Mouse (Mus musculus): ENCODE data around the gene Serbp1. TPM values are rescaled to one million over a fixed set of nuclear protein-coding genes. Genes with fewer than 3 reads are reported as not detected.
"Not testable (repeated sequence)": the region's sequence is repeated elsewhere in the genome, so short reads cannot be mapped to it uniquely, and the experiment has no call there.

Serbp1 gene
- polyA plus RNA-seq, 1 experiment from 2014 or later = 501 TPM

- no peak for ATAC-seq (ENCODE audit: insufficient number of reproducible peaks, insufficient read depth, low FRiP score, low TSS enrichment, low read depth)
- Histone ChIP-seq H3K27me3 (no peaks in the 10 kb centered on the region), H3K4me1 (replicated peaks) (no peaks in the 10 kb centered on the region), H3K36me3 (no peaks in the 10 kb centered on the region), H3K9ac (replicated peaks) (no peak overlapping the region), H3K27ac (no peak overlapping the region), H3K4me2 (no peak overlapping the region), H3K4me3 (replicated peaks) (no peak overlapping the region), H3K9me3 (no peaks in the 10 kb centered on the region)
- 78% methylated on average over 1 of the region's 1 CpGs for WGBS
Observed at GRCm38 (mm10) chr6:67217846-67218245, 20.1 kb upstream of the Serbp1 start.

- Histone ChIP-seq H3K36me3 (no peaks in the 10 kb centered on the region), H3K4me2 (no peak overlapping the region), H3K9ac (replicated peaks) (no peak overlapping the region), H3K9me3 (no peaks in the 10 kb centered on the region), H3K27me3 (no peaks in the 10 kb centered on the region), H3K4me3 (replicated peaks) (no peak overlapping the region), H3K27ac (no peak overlapping the region), H3K4me1 (replicated peaks) (no peaks in the 10 kb centered on the region)
- ATAC-seq (ENCODE audit: insufficient number of reproducible peaks, insufficient read depth, low FRiP score, low TSS enrichment, low read depth) = no peak
Observed at GRCm38 (mm10) chr6:67218566-67218965, 19.4 kb upstream of the Serbp1 start.

DNA sequence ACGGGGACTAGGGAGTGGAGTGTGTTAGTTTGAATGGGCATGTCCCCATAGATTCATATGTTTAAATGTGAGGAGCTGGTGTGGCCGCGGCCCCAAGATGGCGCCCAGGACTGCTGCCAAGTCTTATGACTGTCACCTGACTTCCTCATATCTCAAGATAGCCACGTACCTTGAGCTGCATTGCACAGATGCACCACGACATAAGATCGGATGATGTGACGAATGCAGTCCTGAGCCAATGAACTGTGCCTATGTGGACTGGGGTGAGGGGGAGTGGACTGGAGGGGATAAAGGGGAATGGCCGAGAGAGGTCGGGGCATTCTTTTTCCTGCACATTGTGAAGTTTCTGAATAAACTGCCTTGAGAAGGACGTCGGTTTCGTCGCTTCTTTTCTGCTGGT is 18.0 kb upstream of the Serbp1 start:
- H3K27me3 ChIP-seq; H3K27ac ChIP-seq; ATAC-seq (ENCODE audit: insufficient number of reproducible peaks, insufficient read depth, low FRiP score, low TSS enrichment, low read depth); H3K9ac ChIP-seq (replicated peaks); H3K4me2 ChIP-seq; H3K4me1 ChIP-seq (replicated peaks); H3K4me3 ChIP-seq (replicated peaks); H3K9me3 ChIP-seq; H3K36me3 ChIP-seq: not testable (repeated sequence)
- WGBS = 88% methylated on average over 14 of the region's 14 CpGs

GRCm38 (mm10) chr6:67220731-67221130 is 17.2 kb upstream of the Serbp1 start:
- ATAC-seq (ENCODE audit: insufficient number of reproducible peaks, insufficient read depth, low FRiP score, low TSS enrichment, low read depth) = no peak

DNA sequence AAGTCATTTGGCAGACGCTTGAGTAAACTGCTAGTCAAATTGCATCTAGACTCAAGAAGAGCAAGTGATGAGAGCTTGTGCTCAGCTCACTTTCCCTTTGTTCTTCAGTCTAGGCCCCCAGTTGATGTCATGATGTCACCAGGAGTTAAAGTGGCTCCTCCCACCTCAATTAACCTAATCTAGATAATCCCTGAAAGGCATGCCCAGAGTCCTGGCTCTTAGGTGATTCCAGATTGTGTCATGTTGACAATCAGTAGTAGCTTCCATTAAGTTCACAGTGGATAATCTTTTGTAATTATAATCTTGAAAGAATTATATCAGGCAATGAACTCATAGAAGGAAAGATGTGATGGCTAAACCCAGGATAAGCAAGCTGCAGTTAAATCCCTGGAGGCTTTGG is 14.9 kb upstream of the Serbp1 start:
- H3K9ac ChIP-seq (replicated peaks) = no peak overlapping the region
- H3K4me2 ChIP-seq = no peak overlapping the region
- no peaks in the 10 kb centered on the region; the same call in 1 of the 2 replicates for H3K27me3 ChIP-seq
- H3K4me1 ChIP-seq (replicated peaks) = peaks cover under 1% of the 10 kb centered on the region; the same call in 1 of the 2 replicates
- ATAC-seq (ENCODE audit: insufficient number of reproducible peaks, insufficient read depth, low FRiP score, low TSS enrichment, low read depth) = no peak
- no peak overlapping the region for H3K4me3 ChIP-seq (replicated peaks)
- no peaks in the 10 kb centered on the region for H3K9me3 ChIP-seq
- H3K27ac ChIP-seq = no peak overlapping the region
- 86% methylated on average over 1 of the region's 1 CpGs for WGBS
- H3K36me3 ChIP-seq = no peaks in the 10 kb centered on the region

More at GRCm38 (mm10) chr6:67220731-67221130, 17.2 kb upstream of the Serbp1 start:
- Histone ChIP-seq H3K4me1 (replicated peaks) (no peaks in the 10 kb centered on the region), H3K9me3 (no peaks in the 10 kb centered on the region), H3K9ac (replicated peaks) (no peak overlapping the region), H3K27me3 (no peaks in the 10 kb centered on the region), H3K27ac (no peak overlapping the region), H3K4me2 (no peak overlapping the region), H3K4me3 (replicated peaks) (no peak overlapping the region), H3K36me3 (no peaks in the 10 kb centered on the region)

DNA sequence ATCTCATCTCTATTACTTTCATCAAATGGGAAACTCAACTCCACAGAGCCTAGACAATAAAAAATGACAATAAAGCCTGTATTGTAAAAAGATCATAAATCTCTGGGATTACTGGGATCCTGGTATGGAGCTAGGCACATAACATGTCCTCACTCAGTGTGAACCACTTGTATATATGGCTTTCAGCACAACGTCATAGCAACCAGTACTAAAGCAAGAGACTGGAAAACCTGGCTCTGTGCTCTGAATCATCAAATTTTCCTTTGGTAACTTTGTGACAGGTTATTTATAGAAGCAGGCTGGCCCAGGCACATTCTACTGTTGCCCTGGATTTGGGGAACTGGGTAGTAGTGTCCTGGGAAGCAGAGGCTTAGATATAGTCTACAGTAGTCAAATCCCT is 14.5 kb upstream of the Serbp1 start:
- no peak overlapping the region for H3K27ac ChIP-seq
- H3K4me1 ChIP-seq (replicated peaks) = peaks cover 5% of the 10 kb centered on the region; the same call in 1 of the 2 replicates
- WGBS = 74% methylated on average over 1 of the region's 1 CpGs
- H3K4me2 ChIP-seq = no peak overlapping the region
- H3K4me3 ChIP-seq (replicated peaks) = no peak overlapping the region
- no peak for ATAC-seq (ENCODE audit: insufficient number of reproducible peaks, insufficient read depth, low FRiP score, low TSS enrichment, low read depth)
- no peaks in the 10 kb centered on the region; the same call in 1 of the 2 replicates for H3K27me3 ChIP-seq
- H3K9me3 ChIP-seq = no peaks in the 10 kb centered on the region
- H3K36me3 ChIP-seq = no peaks in the 10 kb centered on the region
- H3K9ac ChIP-seq (replicated peaks) = no peak overlapping the region

GRCm38 (mm10) chr6:67226286-67226685 is 11.7 kb upstream of the Serbp1 start:
- no peaks in the 10 kb centered on the region for H3K36me3 ChIP-seq
- peaks cover 10% of the 10 kb centered on the region for H3K27me3 ChIP-seq
- H3K9ac ChIP-seq (replicated peaks) = no peak overlapping the region
- H3K9me3 ChIP-seq = no peaks in the 10 kb centered on the region
- 72% methylated on average over 4 of the region's 4 CpGs for WGBS
- H3K4me3 ChIP-seq (replicated peaks) = no peak overlapping the region
- H3K4me2 ChIP-seq = no peak overlapping the region
- no peak for ATAC-seq (ENCODE audit: insufficient number of reproducible peaks, insufficient read depth, low FRiP score, low TSS enrichment, low read depth)
- peaks cover 19% of the 10 kb centered on the region for H3K4me1 ChIP-seq (replicated peaks)
- no peak overlapping the region for H3K27ac ChIP-seq

GRCm38 (mm10) chr6:67228459-67229107 is 9.4 kb upstream of the Serbp1 start:
- no peaks in the 10 kb centered on the region for H3K9me3 ChIP-seq
- H3K36me3 ChIP-seq = no peaks in the 10 kb centered on the region
- 10% methylated on average over 18 of the region's 18 CpGs for WGBS
- H3K4me3 ChIP-seq (replicated peaks) = peak overlapping the region; percentile 22
- peak overlapping the region; percentile 48 for H3K4me2 ChIP-seq
- peaks cover 22% of the 10 kb centered on the region for H3K4me1 ChIP-seq (replicated peaks)
- ATAC-seq (ENCODE audit: insufficient number of reproducible peaks, insufficient read depth, low FRiP score, low TSS enrichment, low read depth) = no peak; the same call in 1 of the 2 replicates
- H3K9ac ChIP-seq (replicated peaks) = no peak overlapping the region
- H3K27me3 ChIP-seq = peaks cover 10% of the 10 kb centered on the region
- no peak overlapping the region for H3K27ac ChIP-seq

GRCm38 (mm10) chr6:67229521-67229920 is 8.5 kb upstream of the Serbp1 start:
- Histone ChIP-seq H3K9me3 (no peaks in the 10 kb centered on the region), H3K4me2 (peak overlapping the region; percentile 48; the same call in 1 of the 2 replicates), H3K27me3 (peaks cover 10% of the 10 kb centered on the region), H3K36me3 (no peaks in the 10 kb centered on the region), H3K27ac (no peak overlapping the region), H3K4me1 (replicated peaks) (peaks cover 22% of the 10 kb centered on the region), H3K9ac (replicated peaks) (no peak overlapping the region), H3K4me3 (replicated peaks) (no peak overlapping the region)
- ATAC-seq (ENCODE audit: insufficient number of reproducible peaks, insufficient read depth, low FRiP score, low TSS enrichment, low read depth) = no peak
- WGBS = 35% methylated on average over 9 of the region's 9 CpGs

- Histone ChIP-seq H3K4me1 (replicated peaks) (peaks cover 22% of the 10 kb centered on the region), H3K9ac (replicated peaks) (no peak overlapping the region), H3K27me3 (peaks cover 10% of the 10 kb centered on the region), H3K27ac (no peak overlapping the region), H3K36me3 (no peaks in the 10 kb centered on the region), H3K4me2 (peak overlapping the region; percentile 48), H3K9me3 (no peaks in the 10 kb centered on the region), H3K4me3 (replicated peaks) (no peak overlapping the region)
- 4% methylated on average over 11 of the region's 11 CpGs for WGBS
- no peak for ATAC-seq (ENCODE audit: insufficient number of reproducible peaks, insufficient read depth, low FRiP score, low TSS enrichment, low read depth)
Observed at GRCm38 (mm10) chr6:67229922-67230518, 8.0 kb upstream of the Serbp1 start.

DNA sequence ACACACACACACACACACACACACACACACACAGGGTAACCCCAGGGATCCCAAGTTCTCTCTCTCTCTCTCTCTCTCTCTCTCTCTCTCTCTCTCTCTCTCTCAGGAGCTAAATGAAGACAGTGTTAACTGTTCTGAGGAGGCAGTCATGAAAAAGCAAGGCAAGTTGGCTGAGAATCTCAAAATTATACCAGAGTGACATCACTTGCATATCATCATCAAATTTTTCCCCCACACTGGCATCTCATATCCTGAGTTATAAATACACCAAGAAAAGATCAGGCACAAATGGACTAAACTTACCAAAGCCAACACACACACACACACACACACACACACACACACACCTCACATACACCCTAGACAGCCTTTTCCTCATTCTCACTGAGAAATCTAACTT is 7.0 kb upstream of the Serbp1 start:
- no peak overlapping the region for H3K9ac ChIP-seq (replicated peaks)
- peaks cover 22% of the 10 kb centered on the region for H3K4me1 ChIP-seq (replicated peaks)
- H3K4me2 ChIP-seq = no peak overlapping the region
- no peaks in the 10 kb centered on the region for H3K36me3 ChIP-seq
- no peak overlapping the region for H3K27ac ChIP-seq
- ATAC-seq (ENCODE audit: insufficient number of reproducible peaks, insufficient read depth, low FRiP score, low TSS enrichment, low read depth) = no peak
- peaks cover 10% of the 10 kb centered on the region for H3K27me3 ChIP-seq
- H3K4me3 ChIP-seq (replicated peaks) = no peak overlapping the region
- H3K9me3 ChIP-seq = no peaks in the 10 kb centered on the region

DNA sequence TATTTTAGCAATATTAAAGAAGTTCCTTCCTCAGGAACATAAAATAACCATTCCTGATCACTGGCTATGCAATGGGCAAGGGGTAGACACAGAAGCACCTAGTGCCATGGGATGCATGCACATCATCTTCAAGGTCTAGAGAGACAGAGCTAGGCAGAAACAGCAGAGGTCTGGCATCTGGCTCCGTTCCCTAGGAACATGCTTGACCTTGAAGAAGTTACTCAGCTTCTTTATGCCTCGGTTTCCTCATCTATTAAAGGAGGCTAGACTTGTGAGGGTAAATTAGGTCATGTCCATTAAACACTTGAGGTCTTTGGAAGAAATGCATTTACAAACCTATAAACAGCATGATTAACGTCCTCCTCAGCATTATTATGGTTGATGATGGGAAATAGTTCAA is 2.3 kb upstream of the Serbp1 start:
- WGBS = 68% methylated on average over 3 of the region's 3 CpGs
- H3K4me1 ChIP-seq (replicated peaks) = peaks cover 4% of the 10 kb centered on the region; the same call in 1 of the 2 replicates
- H3K4me2 ChIP-seq = no peak overlapping the region
- no peaks in the 10 kb centered on the region for H3K9me3 ChIP-seq
- H3K36me3 ChIP-seq = no peaks in the 10 kb centered on the region
- H3K27ac ChIP-seq = no peak overlapping the region
- no peak overlapping the region for H3K9ac ChIP-seq (replicated peaks)
- no peak overlapping the region for H3K4me3 ChIP-seq (replicated peaks)
- no peak for ATAC-seq (ENCODE audit: insufficient number of reproducible peaks, insufficient read depth, low FRiP score, low TSS enrichment, low read depth)
- H3K27me3 ChIP-seq = no peaks in the 10 kb centered on the region

All from limb, embryonic 12.5 days (tissue).